Mouse (Mus musculus): ENCODE data around the gene 5730596B20Rik.

DNA sequence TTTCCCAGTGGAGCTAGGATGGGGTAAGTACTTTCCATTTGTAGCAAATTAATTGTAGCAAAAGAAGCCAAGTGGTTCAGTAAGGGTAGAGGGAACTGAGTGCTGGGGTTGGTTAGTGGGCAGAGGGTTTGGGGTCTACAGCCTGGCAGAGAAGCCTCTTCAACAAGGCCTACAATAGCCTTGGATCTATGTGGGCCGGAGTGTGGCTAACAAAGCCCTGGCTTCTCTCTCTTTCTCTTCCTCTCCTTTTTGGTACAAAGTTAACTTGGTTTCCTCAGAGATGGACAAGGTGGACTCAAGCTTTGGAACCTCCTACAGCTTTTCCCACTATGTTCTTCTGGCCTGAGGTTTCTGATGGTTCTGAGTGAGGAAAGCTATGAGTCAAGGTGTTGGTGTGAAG is 24.0 kb downstream of the 5730596B20Rik start:
- TF ChIP-seq CTCF (IDR thresholded peaks at IDR 0.05; ENCODE audit: low read depth), result no peak
- TF ChIP-seq EP300 (IDR thresholded peaks at IDR 0.05; ENCODE audit: low read depth), result no peak
